Mouse (Mus musculus) kidney, adult 8-10 months (tissue): ENCODE results near the gene Pdlim1.
"Not testable (repeated sequence)": the region's sequence is repeated elsewhere in the genome, so short reads cannot be mapped to it uniquely, and the experiment has no call there.

Experiments
- DNase-seq, 2 experiments: peaks; one replicate each; pipeline ENCODE4 v3.0.0; 2022

Pdlim1 gene

DNA sequence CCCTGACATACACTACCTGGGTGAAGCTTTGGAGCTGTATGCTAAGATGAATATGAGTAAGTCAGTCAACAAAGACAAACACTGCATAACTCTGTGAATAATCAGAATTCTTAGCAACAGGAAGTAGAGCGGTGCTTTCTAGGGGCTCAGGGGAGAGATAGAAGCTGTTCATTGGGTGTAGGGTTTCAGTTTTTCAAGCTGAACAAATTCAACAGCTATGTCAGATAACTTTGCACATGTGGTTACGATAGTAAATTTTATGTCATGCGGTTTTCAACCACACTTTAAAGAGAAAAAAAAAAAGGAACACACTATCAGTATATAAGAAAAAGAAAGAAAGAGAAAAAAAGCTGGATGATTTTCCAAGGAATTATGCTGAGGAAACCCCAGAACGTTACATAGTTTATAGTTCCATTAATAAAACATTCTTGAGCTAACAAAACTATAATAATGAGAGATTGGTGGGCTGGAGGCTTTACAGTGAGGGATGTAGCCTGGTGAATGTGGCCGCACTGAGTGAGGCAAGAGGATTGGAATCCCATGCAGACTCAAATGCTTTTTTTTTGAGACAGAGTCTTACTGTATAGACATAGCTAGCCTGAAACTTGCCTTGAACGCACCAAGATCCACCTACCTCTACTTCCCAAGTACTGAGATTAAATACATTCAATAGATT lies 33.3 kb downstream of the Pdlim1 start:
- DNase-seq, result no peak

DNA sequence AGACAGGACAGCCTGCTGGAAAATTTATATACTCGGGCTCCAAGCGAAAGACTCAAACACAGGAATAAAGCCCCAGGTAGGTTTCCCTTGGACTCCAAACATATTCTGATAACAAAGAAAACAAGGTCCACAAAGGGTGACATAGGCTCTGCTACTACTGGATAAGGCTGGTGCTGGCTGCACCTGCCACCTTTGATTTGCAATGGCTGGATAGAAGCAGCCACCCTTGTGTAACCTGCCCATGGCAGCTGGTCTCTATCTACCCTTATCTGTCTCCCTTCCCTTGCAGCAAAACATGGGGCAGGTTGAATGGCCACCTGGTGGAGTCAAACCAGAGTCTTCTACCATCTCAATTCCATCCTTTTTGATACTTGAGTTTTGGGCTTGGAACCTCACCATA lies 39.1 kb downstream of the Pdlim1 start:
- DNase-seq, result no peak

DNA sequence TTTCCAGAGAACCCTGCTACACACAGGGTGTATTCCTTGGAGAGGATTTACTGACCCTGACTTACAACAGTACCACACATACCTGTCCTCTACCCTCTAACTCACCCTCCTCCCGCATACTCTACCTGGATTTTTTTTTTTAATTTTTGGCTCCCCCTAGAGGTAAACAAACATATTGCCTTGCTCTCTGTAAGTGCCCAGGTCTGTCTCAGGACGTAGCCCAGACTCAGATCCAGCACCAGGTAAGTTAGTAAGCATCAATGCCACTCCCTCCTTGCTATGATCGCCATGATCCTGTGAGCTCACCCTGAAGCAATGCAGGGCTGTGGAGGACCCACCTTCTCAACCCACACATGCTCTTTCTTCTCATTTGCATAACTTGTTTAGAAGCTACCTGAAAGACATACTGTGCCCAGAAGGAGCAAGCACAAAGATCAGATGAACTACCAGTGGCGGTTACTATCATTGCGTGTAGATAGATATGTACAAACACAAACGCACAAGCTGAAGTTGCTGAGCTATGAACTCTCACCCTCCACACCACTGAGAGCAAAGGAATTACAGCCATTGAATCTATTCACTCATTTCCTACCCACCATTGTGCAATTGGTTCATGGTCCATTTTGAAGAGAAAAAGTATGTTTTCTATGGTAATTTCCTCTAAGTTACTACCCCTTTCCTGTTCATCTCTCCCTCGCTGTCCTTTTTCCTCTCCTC lies 39.7 kb downstream of the Pdlim1 start:
- DNase-seq, result no peak

DNA sequence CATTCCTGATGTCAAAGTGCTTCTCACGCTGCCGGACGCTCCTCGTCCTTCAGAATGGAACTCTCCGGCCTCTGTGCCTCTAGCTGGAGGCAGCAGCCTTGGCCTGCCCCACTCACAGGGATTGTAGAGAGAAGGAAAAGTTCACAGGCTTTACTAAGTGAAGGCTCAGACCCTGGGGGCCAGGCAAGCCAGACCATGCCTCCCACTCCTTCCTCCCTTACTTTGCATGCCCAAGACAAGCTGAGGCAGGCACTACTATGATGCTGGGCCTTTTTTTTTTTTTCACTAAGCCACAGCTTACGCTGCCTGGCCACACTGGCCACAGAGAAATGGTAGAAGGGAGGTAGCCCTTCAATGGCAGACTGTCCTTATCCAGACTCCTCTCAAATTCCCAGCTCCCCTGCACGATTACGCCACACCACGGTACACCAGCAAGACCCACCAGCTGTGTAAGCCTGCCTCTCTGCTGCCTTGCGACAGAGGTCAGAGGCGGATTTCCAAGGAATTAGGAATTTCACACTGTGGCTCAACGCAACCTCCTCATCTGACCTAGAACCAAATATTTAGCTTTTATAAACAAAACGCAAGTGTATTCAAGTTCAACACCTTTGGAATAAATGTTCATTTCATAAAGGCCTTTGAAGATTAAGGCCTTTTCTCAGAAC lies 40.4 kb downstream of the Pdlim1 start:
- no peak for DNase-seq

DNA sequence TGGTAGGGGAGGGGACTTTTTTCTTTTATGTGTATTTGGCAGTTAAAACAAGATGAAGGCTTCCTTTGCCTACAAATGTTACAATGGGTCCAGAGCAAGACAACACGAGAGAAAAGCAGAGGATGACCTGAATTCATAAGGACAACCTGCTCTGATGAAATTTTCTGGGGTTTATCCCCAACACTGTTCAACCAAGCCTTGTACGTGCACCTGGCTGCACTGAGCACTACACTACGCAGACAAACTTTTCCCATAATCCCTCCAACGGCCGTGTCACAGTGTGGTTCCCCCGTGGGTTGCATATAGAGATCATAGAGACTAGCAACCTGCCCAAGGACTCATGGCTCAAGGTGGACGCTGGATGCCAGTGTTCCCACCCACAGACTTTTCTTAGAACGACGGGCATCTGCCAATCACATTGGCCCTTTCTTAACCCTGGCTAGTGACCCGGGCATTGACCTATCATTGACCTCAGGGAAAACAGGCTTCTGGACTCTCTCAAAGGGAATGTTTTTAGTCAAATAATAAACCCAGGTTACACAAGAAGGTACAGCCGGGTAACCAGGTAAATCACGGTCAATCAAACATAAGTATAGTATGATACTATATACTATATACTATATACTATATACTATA lies 45.0 kb downstream of the Pdlim1 start:
- peak; percentile 25 to 54 for DNase-seq

DNA sequence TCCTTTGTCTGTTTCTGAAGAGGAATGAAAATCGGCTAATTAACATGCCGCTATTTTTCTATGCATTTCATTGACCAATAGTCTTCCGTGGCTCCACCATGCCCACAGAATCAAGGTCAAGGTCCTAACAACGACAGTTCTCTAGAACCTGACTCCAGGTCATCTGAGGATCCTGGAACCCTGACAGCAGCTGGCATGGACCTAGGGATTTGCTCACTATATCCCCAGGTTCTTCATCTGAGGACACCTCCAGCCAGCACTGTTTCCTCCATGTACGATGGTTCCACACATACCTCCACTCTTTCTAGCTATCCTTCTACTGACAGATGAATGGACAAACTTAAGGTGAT lies 45.9 kb downstream of the Pdlim1 start:
- DNase-seq, result peak; percentile 62 to 68

DNA sequence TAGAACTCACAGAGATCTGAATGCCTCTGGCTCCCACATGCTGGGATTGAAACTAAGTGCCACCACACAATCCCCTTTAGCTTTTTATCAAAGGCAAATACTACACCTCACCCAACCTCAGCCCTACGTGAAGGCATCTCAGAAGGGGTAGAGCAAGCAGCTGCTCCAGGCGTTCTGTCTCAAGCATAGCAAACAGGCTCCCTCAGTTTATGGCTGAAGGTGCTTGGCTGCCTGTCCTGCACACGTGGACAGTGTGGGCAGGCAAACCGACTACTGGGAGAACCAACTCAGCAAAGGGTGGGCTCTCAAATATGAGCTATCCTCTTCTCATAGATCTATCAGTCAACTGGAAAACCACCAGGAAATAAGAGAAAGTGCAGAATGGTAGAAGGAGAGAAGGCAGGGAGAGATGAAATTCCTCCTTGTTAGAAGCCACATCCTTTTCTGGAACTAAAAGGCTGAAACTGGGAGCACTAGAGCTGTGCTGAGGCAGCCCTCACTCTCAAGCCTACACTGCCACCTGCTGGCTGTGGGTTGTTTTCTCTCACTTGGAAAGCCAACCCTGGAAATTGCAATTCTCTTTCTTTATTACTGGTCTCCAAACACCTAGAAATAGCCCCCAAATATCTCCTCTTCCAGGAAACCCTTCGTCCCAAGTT lies 46.4 kb downstream of the Pdlim1 start:
- peak; percentile 57 to 76 for DNase-seq

DNA sequence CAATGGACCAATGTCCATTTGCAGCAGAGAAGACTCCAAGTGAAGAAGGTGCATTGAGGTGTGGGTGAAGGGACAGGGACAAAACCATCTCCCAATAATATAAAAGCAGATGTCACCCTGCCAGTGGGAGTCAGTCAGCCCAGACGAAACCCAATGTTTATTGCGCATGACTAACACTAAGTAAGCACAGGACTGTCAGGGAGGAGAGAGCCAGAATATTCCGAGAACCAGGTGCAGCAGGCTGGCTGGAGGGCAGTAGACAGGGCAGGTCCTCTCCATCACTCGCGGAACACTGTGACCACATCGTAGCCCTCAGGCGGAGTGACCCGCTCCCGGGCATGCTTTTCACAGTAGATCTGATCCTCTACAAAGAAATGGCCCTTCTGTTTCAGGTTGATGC lies 49.3 kb downstream of the Pdlim1 start:
- DNase-seq, result not testable (repeated sequence)

DNA sequence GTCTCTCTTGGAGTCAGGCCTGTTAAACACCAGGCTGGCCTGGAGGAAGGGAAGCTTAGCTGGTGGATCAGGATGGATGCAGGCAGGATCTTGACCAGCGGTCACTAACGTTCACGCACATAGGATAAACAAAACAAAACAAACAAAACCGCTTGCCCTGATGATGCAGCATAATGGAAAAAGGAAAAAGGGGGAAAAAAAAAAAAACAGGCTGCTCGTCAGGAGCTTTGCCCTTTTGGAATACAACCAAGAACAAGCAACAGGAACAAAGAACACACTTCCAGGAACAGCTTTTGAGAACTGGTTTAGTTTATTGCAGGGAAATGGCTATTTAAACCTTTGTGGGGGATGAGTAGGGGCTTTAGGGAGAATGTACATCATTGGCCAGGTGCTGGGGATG lies 50.8 kb downstream of the Pdlim1 start:
- DNase-seq, result no peak

DNA sequence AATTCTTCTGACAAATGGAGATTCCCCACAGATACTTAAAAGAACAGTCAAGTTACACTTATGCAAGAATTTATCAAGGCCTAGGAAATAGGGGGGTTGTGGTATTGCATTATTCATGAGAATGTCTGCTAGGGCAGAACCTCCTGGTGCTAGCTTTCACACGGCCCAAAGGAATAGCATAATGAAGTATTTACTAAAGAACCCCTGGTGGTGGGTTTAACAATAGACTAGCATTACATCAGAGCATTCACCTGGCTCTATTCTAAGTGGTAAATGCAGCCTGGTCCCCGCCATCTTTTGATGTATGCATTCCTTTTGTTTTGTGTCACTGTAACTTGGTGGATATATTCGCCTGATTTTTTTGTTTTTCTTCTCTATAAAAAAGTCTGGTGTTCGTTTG lies 68.7 kb downstream of the Pdlim1 start:
- DNase-seq, result not testable (repeated sequence)

DNA sequence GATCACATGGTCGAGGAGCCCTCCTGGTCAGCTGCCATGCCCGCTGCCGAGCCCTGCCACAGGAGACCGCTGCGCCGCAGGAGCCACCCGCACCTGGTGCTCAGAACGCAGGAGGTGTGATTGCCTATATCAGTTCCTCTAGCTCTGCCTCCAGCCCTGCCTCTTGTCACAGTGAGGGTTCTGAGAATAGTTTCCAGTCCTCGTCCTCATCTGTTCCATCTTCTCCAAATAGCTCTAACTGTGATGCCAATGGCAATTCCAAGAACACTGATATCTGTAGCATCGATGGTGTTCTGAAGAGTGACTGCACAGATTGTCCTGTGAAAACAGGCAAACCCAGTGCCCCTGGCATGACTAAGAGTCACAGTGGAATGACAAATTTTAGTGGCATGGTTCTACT lies 81.0 kb downstream of the Pdlim1 start:
- DNase-seq, result no peak

DNA sequence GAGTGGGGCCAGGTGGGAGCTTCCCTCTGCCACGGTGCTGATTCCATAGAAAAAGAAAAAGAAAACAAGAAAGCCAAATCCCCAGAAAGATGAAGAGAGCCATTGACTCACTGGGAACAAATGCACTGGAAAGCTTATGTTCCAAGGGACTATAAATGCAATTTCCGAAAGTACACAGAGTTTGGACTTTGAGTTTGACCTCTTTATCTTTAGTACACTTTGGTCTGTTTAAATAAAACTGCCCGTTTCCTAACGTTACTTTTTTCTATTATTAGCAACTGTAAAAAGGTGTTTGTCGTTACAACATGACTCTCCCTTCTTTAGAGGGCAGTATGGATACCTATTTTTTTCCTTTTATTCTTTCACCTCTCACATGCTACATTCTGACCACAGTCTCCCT lies 84.5 kb downstream of the Pdlim1 start, which contains the start of gene Cyp2c70:
Gene Cyp2c70, minus strand, starts transcription at position 174 of the 400 bp plus-strand sequence.
- no peak for DNase-seq

DNA sequence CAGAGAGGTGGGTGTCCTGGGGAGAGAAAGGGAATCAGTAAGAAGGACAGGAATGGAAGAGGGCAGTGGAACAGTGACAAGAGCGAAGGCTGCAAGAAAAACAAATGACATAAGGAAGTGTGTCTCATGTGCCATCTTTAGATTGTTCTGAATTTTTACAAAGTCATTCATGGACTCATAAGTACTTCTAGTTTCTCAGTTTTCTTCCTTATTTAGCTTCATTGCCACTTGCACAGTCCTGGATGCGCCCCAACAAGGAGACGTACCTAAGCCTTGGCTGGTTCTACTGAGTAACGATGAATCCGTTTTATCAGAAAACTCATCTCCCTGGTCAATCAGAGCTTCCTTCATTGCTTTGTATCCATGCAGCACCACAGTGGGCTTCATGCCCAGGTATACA lies 88.0 kb downstream of the Pdlim1 start:
- DNase-seq, result no peak

DNA sequence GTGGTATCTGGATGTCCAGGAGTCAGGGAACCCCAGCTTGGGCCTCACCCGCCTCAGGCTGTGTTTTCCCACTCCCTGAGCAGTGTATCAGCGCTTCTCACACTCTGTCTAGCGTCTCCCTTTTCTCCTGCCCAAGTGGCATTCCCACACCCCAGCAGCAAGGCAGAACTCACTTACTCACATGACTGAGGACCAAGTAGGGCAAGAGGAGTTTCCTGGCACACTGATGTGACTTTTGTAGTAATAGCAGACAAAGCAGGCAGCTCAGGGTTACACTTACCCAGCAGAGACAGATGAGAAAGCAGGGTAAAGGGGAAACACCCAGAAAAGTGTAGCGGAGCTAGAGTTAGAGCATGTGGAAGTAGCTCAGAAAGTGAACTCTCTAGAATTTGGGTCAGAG lies 93.3 kb downstream of the Pdlim1 start:
- DNase-seq, result peak in 1 of 2 experiments; percentile 3
